18 mouse cellular contexts compared by ENCODE assay signal in genomic region chr7:135911376-135911775, GRCm38 (mm10).
DNase-seq lines count a peak whose midpoint lies in the region; ATAC-seq lines count a peak whose summit lies in the region.
"Had no signal": no experiment of that assay in that cellular context is flagged by ENCODE, and none has a peak within 500 bp of the region (broad histone marks: within the 10 kb centered on the region; RNA-seq: fewer than 3 reads in every experiment).

No protein-coding gene starts in this region.

- H3K27ac ChIP-seq in macrophage = peak overlapping the region; percentile 16
- H3K27ac ChIP-seq: embryonic facial prominence, embryonic 10.5 days; embryonic facial prominence, embryonic 12.5 days; forebrain, embryonic 13.5 days; forebrain, embryonic 15.5 days had no signal

- H3K79me2 ChIP-seq in macrophage (ENCODE audit: inconsistent target) = no peaks in the 10 kb centered on the region

- no peak overlapping the region for H3K4me3 ChIP-seq in macrophage (ENCODE audit: inconsistent target)
- H3K4me3 ChIP-seq: embryonic facial prominence, embryonic 10.5 days; embryonic facial prominence, embryonic 12.5 days; forebrain, embryonic 13.5 days; forebrain, embryonic 15.5 days had no signal

- ATAC-seq in granulocyte monocyte progenitor cell, adult 5-6 weeks (replicated peaks; ENCODE audit: poor library complexity, severe bottlenecking) = peak; percentile 57
- 0 out of 2 replicates have a peak, but pooled peaks have one; percentile 45 for ATAC-seq in megakaryocyte progenitor cell, adult 5-6 weeks (replicated peaks; ENCODE audit: poor library complexity)
- ATAC-seq: forebrain, embryonic 13.5 days; forebrain, embryonic 15.5 days; forebrain, postnatal 0 days had no signal

- no peaks in the 10 kb centered on the region for H3K36me3 ChIP-seq in macrophage (ENCODE audit: inconsistent target)
- H3K36me3 ChIP-seq: embryonic facial prominence, embryonic 10.5 days; embryonic facial prominence, embryonic 12.5 days; forebrain, embryonic 15.5 days had no signal

- DNase-seq in cerebellum, adult 9-10 months = no peak
- DNase-seq in lung, postnatal 36 days = no peak
- DNase-seq: adrenal gland, adult 2 months; adrenal gland, postnatal 10 days; adrenal gland, postnatal 25 days; cerebellum, adult 11 months; cerebellum, adult 18-20 months; cerebellum, adult 8-10 months; cerebellum, postnatal 10 days; cerebellum, postnatal 25 days; forebrain, postnatal 0 days had no signal
